Comparison of ENCODE assay signal across 1 mouse cellular context in the genomic region with DNA sequence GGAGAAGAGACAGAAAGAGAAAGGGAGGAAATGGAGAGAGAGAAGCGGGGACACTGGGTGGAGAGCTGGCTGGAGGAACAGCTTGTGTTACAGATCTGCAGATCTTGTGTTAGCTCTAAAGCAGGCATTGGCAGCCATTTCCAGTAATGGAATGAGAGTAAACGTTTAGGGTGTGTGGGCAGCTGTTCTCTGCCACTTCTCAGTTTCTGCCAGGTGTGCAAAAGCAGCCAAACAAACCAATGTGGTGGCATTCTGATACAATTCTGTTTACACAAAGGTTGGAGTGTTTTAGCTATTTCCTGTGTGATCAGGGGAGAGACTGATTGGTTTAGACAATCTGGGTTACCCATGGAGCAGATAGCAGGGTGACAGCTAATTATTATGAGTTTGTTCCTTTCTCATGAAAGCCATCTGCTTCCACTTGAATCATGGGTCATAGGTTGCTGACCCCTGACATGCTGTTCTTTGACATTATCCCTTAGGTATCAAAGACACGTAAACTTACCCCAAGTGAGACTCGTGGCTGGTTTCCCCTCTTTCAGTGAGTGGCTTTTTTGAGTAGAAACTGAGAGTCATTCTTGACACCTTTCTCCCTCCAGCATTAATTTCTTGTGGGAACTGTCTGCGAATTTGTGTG.
TF ChIP-seq lines count a peak whose summit lies in the region.

No protein-coding gene starts in this region.

TF ChIP-seq in CH12.LX, 34 proteins besides CTCF, POLR2A, EP300 and RAD21 (continued from another document):
- TF ChIP-seq ELF1 (IDR thresholded peaks at IDR 0.05; ENCODE audit: low read depth, low read length), result no peak
- TF ChIP-seq CHD2 (IDR thresholded peaks at IDR 0.05; ENCODE audit: low read length), result no peak
- TF ChIP-seq PAX5 (IDR thresholded peaks at IDR 0.05; ENCODE audit: low read length), result no peak
- TF ChIP-seq CHD1 (IDR thresholded peaks at IDR 0.05; ENCODE audit: low read depth, low read length), result no peak
- no peak for TF ChIP-seq JUND (conservative IDR thresholded peaks at IDR 0.05; ENCODE audit: low read depth, low read length)
- no peak for TF ChIP-seq SMC3 (IDR thresholded peaks at IDR 0.05; ENCODE audit: low read depth, low read length)
- no peak for TF ChIP-seq MAX (IDR thresholded peaks at IDR 0.05; ENCODE audit: low read length)
- TF ChIP-seq IRF4 (IDR thresholded peaks at IDR 0.05; ENCODE audit: low read depth, low read length), result no peak
- no peak for TF ChIP-seq ETS1 (conservative IDR thresholded peaks at IDR 0.05; ENCODE audit: low read depth, low read length)
- TF ChIP-seq HCFC1 (IDR thresholded peaks at IDR 0.05; ENCODE audit: low read depth, low read length), result no peak
- no peak for TF ChIP-seq UBTF (IDR thresholded peaks at IDR 0.05; ENCODE audit: low read depth, low read length)
- TF ChIP-seq MAFK (IDR thresholded peaks at IDR 0.05; ENCODE audit: insufficient replicate concordance, low read length), result no peak
- no peak for TF ChIP-seq USF1 (IDR thresholded peaks at IDR 0.05; ENCODE audit: low read depth, low read length)
- TF ChIP-seq ZKSCAN1 (IDR thresholded peaks at IDR 0.05; ENCODE audit: borderline replicate concordance, low read depth, low read length), result no peak
- TF ChIP-seq NELFE (IDR thresholded peaks at IDR 0.05; ENCODE audit: low read depth, low read length), result no peak
- no peak for TF ChIP-seq KAT2A (IDR thresholded peaks at IDR 0.05; ENCODE audit: insufficient replicate concordance, low read length)
